Mouse (Mus musculus) forebrain, embryonic 16.5 days (tissue): ENCODE measurements around the gene Ppil3. TPM values are rescaled to one million over a fixed set of nuclear protein-coding genes. Genes with fewer than 3 reads are reported as not detected.

Experiments used
- ATAC-seq: fragments of 200-750 bp; cut with Nextera tagmentation; 2 replicates; pipeline ENCODE4 v1.8.0; 2017; ENCODE audit warnings: mild to moderate bottlenecking, moderate library complexity
- H3K27ac ChIP-seq: fragments of 300-500 bp; sonication (generic); 2 replicates; pipeline ENCODE4 v1.5.1; 2014; ENCODE audit warnings: low read length, control low read depth
- H3K27me3 ChIP-seq: fragments of 300-500 bp; sonication (generic); replicated peaks from 2 replicates; pipeline ENCODE4 v1.6.1; 2014; ENCODE audit warnings: low read length; ENCODE audit not compliant: control insufficient read depth, insufficient read depth
- H3K36me3 ChIP-seq: fragments of 300-500 bp; sonication (generic); 2 replicates; pipeline ENCODE4 v1.6.1; 2014; ENCODE audit not compliant: control insufficient read depth, insufficient read depth
- H3K4me1 ChIP-seq: fragments of 300-500 bp; sonication (generic); replicated peaks from 2 replicates; pipeline ENCODE4 v1.6.1; 2014; ENCODE audit warnings: low read length; ENCODE audit not compliant: control insufficient read depth, insufficient read depth
- H3K4me2 ChIP-seq: fragments of 300-500 bp; sonication (generic); 2 replicates; pipeline ENCODE4 v1.6.1; 2014; ENCODE audit warnings: mild to moderate bottlenecking, low read length, control low read depth
- H3K4me3 ChIP-seq: fragments of 300-500 bp; sonication (generic); replicated peaks from 2 replicates; pipeline ENCODE4 v1.5.1; 2014; ENCODE audit warnings: mild to moderate bottlenecking, low read length, control low read depth
- H3K9ac ChIP-seq: fragments of 300-500 bp; sonication (generic); replicated peaks from 2 replicates; pipeline ENCODE4 v1.6.1; 2014; ENCODE audit warnings: low read depth, low read length, control low read depth
- H3K9me3 ChIP-seq: fragments of 300-500 bp; sonication (generic); 2 replicates; pipeline ENCODE4 v1.6.1; 2016; ENCODE audit warnings: low read length; ENCODE audit not compliant: control insufficient read depth
- WGBS: fragments of 180-500 bp; shearing (Covaris S2); extraction: QIAGEN DNeasy Blood & Tissue Kit; methylation state at CpG from one replicate; pipeline ENCODE4 v1.1.7; 2014; 5-methylcytosine and 5-hydroxymethylcytosine counted together
- polyA plus RNA-seq: library from polyadenylated mRNA; unstranded; fragments of >200 nt; fragmentation: Nextera tagmentation; extraction: Ambion mirVana; gene quantifications from 2 replicates; pipeline ENCODE4 v1.2.1, GENCODE M21; 2015

Gene Ppil3
- polyA plus RNA-seq, 1 experiment from 2014 or later, result 54.1 TPM

DNA sequence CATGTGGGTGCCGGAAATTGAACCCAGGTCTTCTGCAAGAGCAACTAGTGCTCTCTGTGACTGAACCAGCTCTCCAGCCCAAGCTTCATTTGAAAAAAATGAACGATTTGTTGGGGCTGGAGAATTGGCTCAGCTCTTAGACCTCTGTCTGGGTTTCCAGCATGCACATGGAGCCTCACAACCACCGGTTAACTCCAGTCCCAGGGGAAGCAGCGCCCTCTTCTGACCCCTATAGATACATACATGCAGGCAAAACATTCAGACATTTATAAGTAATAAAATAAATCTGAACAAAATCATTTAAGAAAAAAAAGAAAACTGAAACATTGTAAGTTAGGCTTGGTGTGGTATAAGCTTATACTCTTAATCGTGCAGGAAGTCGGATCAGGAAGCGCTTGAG is 3.1 kb upstream of the Ppil3 start:
- no peak overlapping the region for H3K27ac ChIP-seq
- peaks cover 18% of the 10 kb centered on the region for H3K4me1 ChIP-seq
- no peak overlapping the region for H3K4me3 ChIP-seq
- no peak overlapping the region for H3K4me2 ChIP-seq
- WGBS, result 93% methylated on average over 7 of the region's 7 CpGs
- ATAC-seq, result no peak
- no peaks in the 10 kb centered on the region for H3K9me3 ChIP-seq
- H3K27me3 ChIP-seq, result no peaks in the 10 kb centered on the region
- H3K9ac ChIP-seq, result no peak overlapping the region
- H3K36me3 ChIP-seq, result peaks cover 10% of the 10 kb centered on the region

GRCm38 (mm10) chr1:58447766-58448165 is 2.5 kb upstream of the Ppil3 start:
- no peak overlapping the region for H3K4me2 ChIP-seq
- no peaks in the 10 kb centered on the region for H3K27me3 ChIP-seq
- no peak overlapping the region for H3K27ac ChIP-seq
- no peak for ATAC-seq
- H3K4me1 ChIP-seq, result peaks cover 18% of the 10 kb centered on the region
- H3K4me3 ChIP-seq, result no peak overlapping the region
- H3K36me3 ChIP-seq, result peaks cover 7% of the 10 kb centered on the region
- no peaks in the 10 kb centered on the region for H3K9me3 ChIP-seq
- WGBS, result 94% methylated on average over 7 of the region's 7 CpGs
- H3K9ac ChIP-seq, result no peak overlapping the region

DNA sequence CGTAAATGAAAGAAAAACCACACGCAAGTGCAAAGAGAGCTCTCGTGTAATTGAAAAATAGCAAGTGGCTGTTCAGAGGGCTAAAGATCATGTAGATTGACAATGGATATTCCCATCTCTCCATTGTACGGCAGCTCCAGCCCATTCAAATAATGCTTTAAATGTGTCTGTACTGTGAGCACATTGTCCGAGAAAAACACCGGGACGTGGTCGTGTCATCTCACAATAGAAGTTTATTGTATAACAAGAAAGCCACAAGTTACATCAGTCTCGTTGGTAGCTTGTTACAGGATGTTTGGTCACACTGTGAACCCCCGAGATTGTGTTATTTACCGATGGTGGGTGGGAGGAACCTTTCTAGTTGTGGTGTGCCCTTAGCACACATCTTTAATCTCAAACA is 575 bp upstream of the Ppil3 start:
- 2% methylated on average over 11 of the region's 11 CpGs for WGBS
- H3K9me3 ChIP-seq, result no peaks in the 10 kb centered on the region
- peak overlapping the region; percentile 61 for H3K4me2 ChIP-seq
- peak overlapping the region; percentile 78 for H3K9ac ChIP-seq
- no peak for ATAC-seq
- H3K27me3 ChIP-seq, result no peaks in the 10 kb centered on the region
- peaks cover 18% of the 10 kb centered on the region for H3K4me1 ChIP-seq
- H3K4me3 ChIP-seq, result peak overlapping the region; percentile 55
- H3K27ac ChIP-seq, result peak overlapping the region; percentile 92
- H3K36me3 ChIP-seq, result peaks cover 3% of the 10 kb centered on the region

GRCm38 (mm10) chr1:58444691-58445090 is 595 bp downstream of the Ppil3 start:
- Histone ChIP-seq H3K36me3 (peaks cover 4% of the 10 kb centered on the region; the same call in 1 of the 2 replicates), H3K4me2 (peak overlapping the region; percentile 61), H3K9ac (peak overlapping the region; percentile 78), H3K9me3 (no peaks in the 10 kb centered on the region), H3K27ac (peak overlapping the region; percentile 92), H3K4me3 (peak overlapping the region; percentile 55), H3K27me3 (no peaks in the 10 kb centered on the region), H3K4me1 (peaks cover 18% of the 10 kb centered on the region)
- ATAC-seq, result no peak
- WGBS, result 10% methylated on average over 10 of the region's 10 CpGs

DNA sequence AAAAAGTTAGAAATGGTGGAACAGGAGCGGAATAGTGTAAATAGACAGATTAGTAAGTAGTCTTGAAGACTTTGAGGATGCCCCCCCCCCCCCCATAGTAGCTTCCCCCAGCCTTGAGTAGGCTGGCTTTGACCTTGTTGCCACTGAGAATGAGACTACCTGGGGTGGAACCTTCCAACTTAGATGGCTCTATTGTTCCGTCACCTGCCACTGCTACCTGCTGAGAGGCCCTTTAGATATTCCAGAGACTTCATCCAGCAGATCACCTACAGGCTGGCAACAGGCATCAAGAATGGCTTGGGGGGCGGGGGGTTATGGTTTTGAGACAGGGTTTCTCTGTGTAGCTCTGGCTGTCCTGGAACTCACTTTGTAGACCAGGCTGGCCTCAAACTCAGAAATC is 20.7 kb downstream of the Ppil3 start:
- H3K36me3 ChIP-seq, result peaks cover 9% of the 10 kb centered on the region
- peaks cover 21% of the 10 kb centered on the region for H3K4me1 ChIP-seq
- no peaks in the 10 kb centered on the region for H3K9me3 ChIP-seq
- no peaks in the 10 kb centered on the region for H3K27me3 ChIP-seq
- H3K27ac ChIP-seq, result no peak overlapping the region
- H3K4me3 ChIP-seq, result no peak overlapping the region
- ATAC-seq, result no peak
- H3K4me2 ChIP-seq, result no peak overlapping the region
- no peak overlapping the region for H3K9ac ChIP-seq
- WGBS, result 88% methylated on average over 3 of the region's 3 CpGs

DNA sequence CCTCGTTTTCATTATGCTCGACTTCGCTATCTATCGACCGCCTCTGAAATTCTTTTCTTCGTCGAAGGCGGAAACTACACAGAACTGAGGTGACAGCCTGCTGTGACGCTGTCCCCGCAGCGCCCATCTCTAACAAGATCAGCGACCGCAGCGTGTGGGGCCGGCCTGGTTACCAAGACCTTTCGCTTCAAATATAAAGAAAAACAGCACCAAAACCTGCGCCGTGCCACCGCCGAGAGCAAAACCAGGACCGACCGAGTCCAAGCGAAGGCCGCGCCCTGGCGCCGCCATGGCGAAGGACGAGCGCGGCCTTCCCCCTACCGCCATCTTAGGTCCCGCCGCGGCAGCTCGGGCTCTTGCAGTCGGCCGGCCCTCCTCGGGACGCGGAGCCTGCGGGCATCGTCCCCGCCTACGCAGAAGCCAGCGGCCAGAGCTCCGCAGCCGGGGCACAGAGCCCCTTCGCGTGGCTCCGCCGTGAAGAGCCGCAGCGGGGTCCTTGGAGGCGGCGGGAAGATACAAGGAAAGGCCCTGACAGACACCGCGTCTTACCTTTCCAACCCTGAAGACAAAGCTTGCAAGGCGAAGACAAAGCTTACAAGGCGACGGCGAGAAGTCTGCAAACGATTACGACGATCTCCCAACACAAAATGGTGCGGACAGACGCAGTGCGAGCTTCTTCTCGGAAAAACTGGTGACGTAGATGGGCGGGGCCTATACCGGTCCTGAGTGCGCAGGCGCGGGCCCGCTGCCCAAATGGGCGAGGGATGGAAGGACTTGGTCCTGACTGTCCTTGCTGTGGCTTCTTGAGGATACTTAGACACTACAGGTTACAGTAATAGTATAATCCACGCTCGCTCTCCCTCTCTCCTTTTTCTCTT is 21.7 kb downstream of the Ppil3 start, which contains the start of gene Clk1:
Gene Clk1 (minus strand): TSS at position 696 of the 878 bp plus-strand sequence.
- WGBS, result under 1% methylated on average over 79 of the region's 79 CpGs
- Histone ChIP-seq H3K27me3 (no peaks in the 10 kb centered on the region), H3K4me1 (peaks cover 21% of the 10 kb centered on the region), H3K4me2 (peak within 1 kb of the TSS; percentile 75), H3K9me3 (no peaks in the 10 kb centered on the region), H3K36me3 (peaks cover 15% of the 10 kb centered on the region), H3K4me3 (peak within 1 kb of the TSS; percentile 100), H3K27ac (peak within 1 kb of the TSS; percentile 99), H3K9ac (peak within 1 kb of the TSS; percentile 100)
- ATAC-seq, result peak; percentile 91

- H3K4me3 ChIP-seq, result peak overlapping the region; percentile 100
- H3K4me2 ChIP-seq, result peak overlapping the region; percentile 75
- peak; percentile 60 for ATAC-seq
- H3K36me3 ChIP-seq, result peaks cover 21% of the 10 kb centered on the region
- H3K9me3 ChIP-seq, result no peaks in the 10 kb centered on the region
- H3K27me3 ChIP-seq, result no peaks in the 10 kb centered on the region
- WGBS, result 8% methylated on average over 13 of the region's 13 CpGs
- peak overlapping the region; percentile 99 for H3K27ac ChIP-seq
- H3K9ac ChIP-seq, result peak overlapping the region; percentile 100
- peaks cover 21% of the 10 kb centered on the region for H3K4me1 ChIP-seq
These were observed 22.4 kb downstream of the Ppil3 start for GRCm38 (mm10) chr1:58422879-58423278.

DNA sequence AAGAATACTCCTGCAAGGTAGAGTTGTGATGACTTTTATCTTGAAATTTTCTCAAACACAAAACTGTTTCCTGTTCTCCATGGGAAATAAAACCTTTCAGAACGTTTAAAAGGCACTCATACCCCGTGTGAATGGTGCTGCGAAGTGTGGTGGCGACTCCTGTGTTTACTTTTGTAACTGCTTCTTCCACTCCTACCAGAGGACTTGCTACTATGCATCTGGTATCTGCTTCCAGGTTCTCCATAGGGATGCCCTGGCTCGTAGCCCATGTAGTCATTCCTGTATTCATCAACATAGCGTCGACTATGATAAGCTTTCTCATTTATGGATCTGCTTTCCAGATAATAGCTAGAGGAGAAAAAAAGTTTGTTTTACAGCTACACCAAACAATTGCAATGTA is 24.3 kb downstream of the Ppil3 start:
- Histone ChIP-seq H3K9ac (no peak overlapping the region), H3K4me3 (no peak overlapping the region), H3K27me3 (no peaks in the 10 kb centered on the region), H3K9me3 (no peaks in the 10 kb centered on the region), H3K36me3 (peaks cover 28% of the 10 kb centered on the region), H3K27ac (no peak overlapping the region), H3K4me1 (peaks cover 21% of the 10 kb centered on the region), H3K4me2 (peak overlapping the region; percentile 13; the same call in 1 of the 2 replicates)
- no peak for ATAC-seq
- whole genome bisulfite sequencing, result 67% methylated on average over 7 of the region's 7 CpGs

DNA sequence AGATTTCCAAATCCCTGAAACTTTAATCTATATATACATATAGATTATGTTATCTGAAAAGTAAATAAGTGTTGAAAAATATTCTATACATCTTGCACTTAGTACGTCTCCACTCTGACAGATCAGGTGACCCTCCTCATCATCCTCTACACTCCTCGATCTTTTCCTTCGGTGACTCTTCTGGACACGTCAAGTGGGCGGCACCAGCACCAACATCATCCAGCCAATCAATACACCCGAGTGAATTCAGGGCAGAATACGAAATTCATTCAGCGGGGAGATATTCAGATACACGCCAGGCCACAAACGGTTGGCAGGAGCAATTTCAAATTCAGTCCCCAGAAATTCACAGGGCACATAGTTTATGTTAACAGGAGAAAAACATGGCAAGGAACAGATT is 25.3 kb downstream of the Ppil3 start:
- no peak overlapping the region for H3K9ac ChIP-seq
- H3K4me3 ChIP-seq, result no peak overlapping the region
- no peak for ATAC-seq
- 90% methylated on average over 10 of the region's 10 CpGs for WGBS
- H3K4me1 ChIP-seq, result peaks cover 21% of the 10 kb centered on the region
- no peaks in the 10 kb centered on the region for H3K9me3 ChIP-seq
- no peak overlapping the region for H3K4me2 ChIP-seq
- no peak overlapping the region for H3K27ac ChIP-seq
- H3K27me3 ChIP-seq, result no peaks in the 10 kb centered on the region
- H3K36me3 ChIP-seq, result peaks cover 31% of the 10 kb centered on the region
